Mouse (Mus musculus) midbrain, embryonic 15.5 days (tissue): Measurements from ENCODE around the gene Zfp668. TPM values are rescaled to one million over a fixed set of nuclear protein-coding genes. Genes with fewer than 3 reads are reported as not detected.
A peak's percentile ranks its signal among the peaks of the same experiment; 100 is the strongest.

ENCODE experiments used
- ATAC-seq: fragments of 200-750 bp; cut with Nextera tagmentation; replicated peaks from 2 replicates; pipeline ENCODE4 v1.8.0; 2017; ENCODE audit warnings: moderate TSS enrichment
- H3K27ac ChIP-seq: fragments of 300-500 bp; sonication (generic); 2 replicates; pipeline ENCODE4 v1.5.1; 2015; ENCODE audit warnings: mild to moderate bottlenecking, inconsistent platforms
- H3K27me3 ChIP-seq: fragments of 300-500 bp; sonication (generic); replicated peaks from 2 replicates; pipeline ENCODE4 v1.6.1; 2015; ENCODE audit warnings: inconsistent platforms
- H3K36me3 ChIP-seq: fragments of 300-500 bp; sonication (generic); replicated peaks from 2 replicates; pipeline ENCODE4 v1.6.1; 2015; ENCODE audit warnings: inconsistent platforms
- H3K4me1 ChIP-seq: fragments of 300-500 bp; sonication (generic); 2 replicates; pipeline ENCODE4 v1.6.1; 2015; ENCODE audit warnings: inconsistent platforms
- H3K4me2 ChIP-seq: fragments of 300-500 bp; sonication (generic); 2 replicates; pipeline ENCODE4 v1.6.1; 2015; ENCODE audit warnings: inconsistent platforms, mild to moderate bottlenecking, moderate library complexity
- H3K4me3 ChIP-seq: fragments of 300-500 bp; sonication (generic); 2 replicates; pipeline ENCODE4 v1.5.1; 2015; ENCODE audit warnings: mild to moderate bottlenecking, inconsistent platforms
- H3K9ac ChIP-seq: fragments of 300-500 bp; sonication (generic); 2 replicates; pipeline ENCODE4 v1.6.1; 2015; ENCODE audit warnings: mild to moderate bottlenecking, inconsistent platforms
- H3K9me3 ChIP-seq: fragments of 300-500 bp; sonication (generic); 2 replicates; pipeline ENCODE4 v1.6.1; 2016; ENCODE audit warnings: inconsistent platforms
- WGBS: fragments of 180-500 bp; shearing (Covaris S2); methylation state at CpG from one replicate; pipeline ENCODE4 v1.1.7; 2015; ENCODE audit warnings: mixed read lengths; 5-methylcytosine and 5-hydroxymethylcytosine counted together
- polyA plus RNA-seq: library from polyadenylated mRNA; unstranded; fragments of >200 nt; fragmentation: Nextera tagmentation; extraction: Ambion mirVana; gene quantifications from 2 replicates; pipeline ENCODE4 v1.2.1, GENCODE M21; 2015

The Zfp668 gene
- polyA plus RNA-seq, 1 experiment from 2014 or later = 48.1 TPM

DNA sequence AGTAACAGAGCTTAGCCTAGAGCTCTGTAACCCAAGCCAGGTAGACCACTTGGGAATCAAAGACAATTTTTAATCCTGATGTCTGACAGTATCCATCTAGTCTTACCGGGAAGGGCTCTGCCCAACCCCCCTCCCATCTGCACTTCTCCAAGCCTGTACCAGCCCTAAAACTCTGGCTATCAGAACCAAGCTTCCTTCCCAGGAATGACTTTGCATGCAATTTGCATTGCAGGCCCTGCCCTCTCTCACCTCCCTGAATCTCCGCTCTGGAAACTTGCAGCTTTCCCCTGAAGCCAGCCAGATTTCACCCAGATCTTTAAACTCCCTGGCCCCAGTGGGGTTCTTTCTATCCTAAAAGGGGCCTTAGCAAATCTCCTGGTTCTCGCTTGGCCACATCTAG, 11.2 kb upstream of the Zfp668 start:
- no peak overlapping the region for H3K9ac ChIP-seq
- peaks cover 55% of the 10 kb centered on the region for H3K36me3 ChIP-seq
- H3K4me1 ChIP-seq = peaks cover 21% of the 10 kb centered on the region
- H3K27me3 ChIP-seq = no peaks in the 10 kb centered on the region
- H3K4me2 ChIP-seq = no peak overlapping the region
- no peaks in the 10 kb centered on the region for H3K9me3 ChIP-seq
- no peak for ATAC-seq
- no peak overlapping the region for H3K4me3 ChIP-seq
- 84% methylated on average over 3 of the region's 3 CpGs for WGBS
- no peak overlapping the region for H3K27ac ChIP-seq

DNA sequence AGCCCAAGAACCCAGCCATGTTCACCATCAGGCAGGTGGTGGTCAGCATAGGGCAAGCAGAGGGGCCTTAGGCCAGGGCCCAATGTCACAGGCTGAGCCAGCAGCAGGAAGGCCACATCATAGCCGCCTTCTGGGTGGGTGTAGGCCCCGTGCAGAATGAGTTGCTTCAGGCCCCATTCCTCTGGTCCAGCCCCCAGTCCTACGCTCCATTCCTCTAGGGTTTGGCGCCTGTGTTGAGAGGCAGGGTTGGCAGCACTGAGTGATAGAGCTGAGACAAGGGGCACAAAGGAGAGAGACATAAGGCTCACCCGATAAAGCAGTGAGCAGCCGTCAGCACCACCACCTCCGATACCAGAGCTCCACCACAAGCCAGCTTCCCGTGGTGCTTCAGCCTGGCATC, 10.6 kb upstream of the Zfp668 start:
- peaks cover 59% of the 10 kb centered on the region for H3K36me3 ChIP-seq

GRCm38 (mm10) chr7:127886551-127886950, 9.9 kb upstream of the Zfp668 start:
- Histone ChIP-seq H3K9ac (no peak overlapping the region; the same call in 1 of the 2 replicates), H3K9me3 (no peaks in the 10 kb centered on the region), H3K27ac (no peak overlapping the region), H3K4me1 (peaks cover 25% of the 10 kb centered on the region), H3K27me3 (no peaks in the 10 kb centered on the region), H3K4me2 (no peak overlapping the region), H3K36me3 (peaks cover 60% of the 10 kb centered on the region), H3K4me3 (no peak overlapping the region)
- WGBS = 93% methylated on average over 6 of the region's 6 CpGs
- no peak for ATAC-seq

More for the DNA sequence above, 10.6 kb upstream of the Zfp668 start:
- no peaks in the 10 kb centered on the region for H3K9me3 ChIP-seq
- H3K9ac ChIP-seq = no peak overlapping the region
- H3K4me3 ChIP-seq = no peak overlapping the region
- H3K27me3 ChIP-seq = no peaks in the 10 kb centered on the region
- no peak overlapping the region for H3K27ac ChIP-seq
- 90% methylated on average over 8 of the region's 8 CpGs for WGBS
- peaks cover 25% of the 10 kb centered on the region for H3K4me1 ChIP-seq
- no peak overlapping the region for H3K4me2 ChIP-seq
- ATAC-seq = no peak

DNA sequence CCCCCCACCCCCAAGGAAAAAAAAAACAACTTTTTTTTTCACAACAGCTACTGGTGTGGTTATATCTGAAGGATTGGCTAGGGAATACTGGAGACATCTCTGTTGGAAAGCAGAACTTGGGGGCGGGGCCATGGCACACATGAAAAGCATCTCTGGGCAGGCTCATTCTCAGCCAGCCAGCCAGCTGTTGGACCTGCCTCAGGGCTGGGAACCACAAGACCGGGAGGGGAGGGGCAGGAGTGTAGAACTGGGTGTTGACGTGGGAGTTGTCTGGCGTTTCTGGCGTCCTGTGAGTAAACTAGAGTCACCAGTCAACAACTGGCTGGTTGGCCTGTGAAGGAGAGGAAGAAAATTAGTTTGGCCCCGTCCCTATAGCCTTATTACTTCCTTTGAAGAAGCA, 9.3 kb upstream of the Zfp668 start:
- H3K4me1 ChIP-seq = peaks cover 25% of the 10 kb centered on the region
- H3K9me3 ChIP-seq = no peaks in the 10 kb centered on the region
- ATAC-seq = no peak
- no peak overlapping the region for H3K4me2 ChIP-seq
- H3K27ac ChIP-seq = no peak overlapping the region
- WGBS = 74% methylated on average over 6 of the region's 6 CpGs
- H3K4me3 ChIP-seq = no peak overlapping the region
- H3K27me3 ChIP-seq = no peaks in the 10 kb centered on the region
- no peak overlapping the region for H3K9ac ChIP-seq
- H3K36me3 ChIP-seq = peaks cover 66% of the 10 kb centered on the region

- H3K4me1 ChIP-seq = peaks cover 37% of the 10 kb centered on the region
- H3K4me2 ChIP-seq = no peak overlapping the region
- H3K9ac ChIP-seq = no peak overlapping the region
- WGBS = 88% methylated on average over 12 of the region's 12 CpGs
- H3K27ac ChIP-seq = no peak overlapping the region
- H3K9me3 ChIP-seq = no peaks in the 10 kb centered on the region
- H3K4me3 ChIP-seq = no peak overlapping the region
- no peak for ATAC-seq
- no peaks in the 10 kb centered on the region for H3K27me3 ChIP-seq
- H3K36me3 ChIP-seq = peaks cover 53% of the 10 kb centered on the region
Measured at GRCm38 (mm10) chr7:127880431-127880830, 3.8 kb upstream of the Zfp668 start.

- peaks cover 32% of the 10 kb centered on the region for H3K4me1 ChIP-seq
- H3K36me3 ChIP-seq = peaks cover 44% of the 10 kb centered on the region
- H3K9me3 ChIP-seq = no peaks in the 10 kb centered on the region
- H3K9ac ChIP-seq = no peak overlapping the region
- H3K4me2 ChIP-seq = no peak overlapping the region
- H3K27me3 ChIP-seq = no peaks in the 10 kb centered on the region
- no peak overlapping the region for H3K4me3 ChIP-seq
- 95% methylated on average over 9 of the region's 9 CpGs for WGBS
- no peak overlapping the region for H3K27ac ChIP-seq
- ATAC-seq = no peak
Measured at GRCm38 (mm10) chr7:127879301-127879700, 2.7 kb upstream of the Zfp668 start.

GRCm38 (mm10) chr7:127876041-127876466, 574 bp downstream of the Zfp668 start, which contains the start of gene Zfp646:
Gene Zfp646, plus strand, starts transcription at chr7:127876221.
- under 1% methylated on average over 41 of the region's 41 CpGs for WGBS
- Histone ChIP-seq H3K9ac (peak within 1 kb of the TSS; percentile 84), H3K27ac (peak within 1 kb of the TSS; percentile 99), H3K4me3 (peak within 1 kb of the TSS; percentile 81), H3K36me3 (peaks cover 22% of the 10 kb centered on the region), H3K4me2 (peak within 1 kb of the TSS; percentile 83), H3K4me1 (peaks cover 39% of the 10 kb centered on the region), H3K27me3 (no peaks in the 10 kb centered on the region), H3K9me3 (no peaks in the 10 kb centered on the region)
- ATAC-seq = peak; percentile 93

DNA sequence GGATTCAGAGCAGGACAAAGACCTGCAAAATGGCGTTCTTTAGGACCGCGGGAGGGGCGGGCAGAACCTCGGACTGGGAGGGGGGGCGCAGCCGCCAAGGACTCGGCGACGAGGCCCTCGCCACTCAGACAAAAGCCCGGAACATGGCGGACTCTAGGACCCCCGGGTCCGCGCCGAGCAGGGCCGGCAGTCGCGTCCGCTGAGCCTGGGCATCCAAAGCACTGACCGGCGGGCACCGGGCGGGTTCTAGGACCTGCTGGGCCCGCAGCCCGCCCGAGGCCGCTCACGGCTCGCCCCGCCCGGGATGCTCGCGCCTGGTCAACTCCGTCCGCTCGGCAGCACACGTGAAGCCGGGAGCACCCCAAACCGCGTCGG, 1.0 kb downstream of the Zfp668 start:
- Histone ChIP-seq H3K27ac (peak overlapping the region; percentile 99), H3K9ac (peak overlapping the region; percentile 84), H3K9me3 (no peaks in the 10 kb centered on the region), H3K4me3 (peak overlapping the region; percentile 81), H3K27me3 (no peaks in the 10 kb centered on the region), H3K4me2 (peak overlapping the region; percentile 83), H3K4me1 (peaks cover 39% of the 10 kb centered on the region), H3K36me3 (peaks cover 19% of the 10 kb centered on the region)
- 0% methylated on average over 42 of the region's 43 CpGs for WGBS
- ATAC-seq = peak; percentile 96

DNA sequence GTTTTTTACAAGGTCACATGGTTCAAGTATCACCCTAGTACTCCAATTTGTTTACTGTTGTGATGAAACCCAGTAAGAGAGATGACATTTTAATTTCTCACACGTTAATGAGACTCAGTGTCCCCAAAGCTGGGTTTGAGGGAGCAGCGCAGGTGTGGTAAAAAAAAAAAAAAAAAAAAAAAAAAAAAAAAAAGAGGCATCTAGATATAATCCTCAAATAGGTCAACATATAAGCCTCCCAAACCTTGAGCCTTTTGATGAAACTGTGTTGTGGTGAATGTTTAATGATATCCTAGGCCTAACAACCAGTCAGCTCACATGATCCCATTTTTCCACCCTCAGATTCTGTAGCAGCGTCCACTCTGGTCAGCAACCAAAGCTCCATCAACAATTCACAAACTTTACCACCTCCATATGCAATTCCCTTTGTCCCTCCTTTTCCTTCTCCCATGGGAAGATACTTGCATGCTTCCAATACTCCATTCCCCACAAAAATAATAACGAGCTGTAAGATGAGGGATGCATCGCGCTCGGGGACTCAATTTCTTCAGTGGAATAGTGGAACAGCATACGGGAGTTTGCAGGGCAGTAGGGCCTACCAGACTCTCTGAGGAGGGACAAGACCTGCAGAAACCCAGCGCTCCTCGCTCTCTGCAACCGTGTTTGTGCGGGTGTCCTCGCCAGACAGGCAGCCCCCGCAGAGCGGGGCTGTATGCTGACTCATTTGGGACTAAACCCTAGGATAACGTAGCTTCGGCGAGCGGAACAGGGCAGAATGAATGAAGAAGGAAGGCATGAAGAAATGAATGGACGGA, 1.6 kb downstream of the Zfp668 start:
- WGBS = 3% methylated on average over 20 of the region's 20 CpGs

DNA sequence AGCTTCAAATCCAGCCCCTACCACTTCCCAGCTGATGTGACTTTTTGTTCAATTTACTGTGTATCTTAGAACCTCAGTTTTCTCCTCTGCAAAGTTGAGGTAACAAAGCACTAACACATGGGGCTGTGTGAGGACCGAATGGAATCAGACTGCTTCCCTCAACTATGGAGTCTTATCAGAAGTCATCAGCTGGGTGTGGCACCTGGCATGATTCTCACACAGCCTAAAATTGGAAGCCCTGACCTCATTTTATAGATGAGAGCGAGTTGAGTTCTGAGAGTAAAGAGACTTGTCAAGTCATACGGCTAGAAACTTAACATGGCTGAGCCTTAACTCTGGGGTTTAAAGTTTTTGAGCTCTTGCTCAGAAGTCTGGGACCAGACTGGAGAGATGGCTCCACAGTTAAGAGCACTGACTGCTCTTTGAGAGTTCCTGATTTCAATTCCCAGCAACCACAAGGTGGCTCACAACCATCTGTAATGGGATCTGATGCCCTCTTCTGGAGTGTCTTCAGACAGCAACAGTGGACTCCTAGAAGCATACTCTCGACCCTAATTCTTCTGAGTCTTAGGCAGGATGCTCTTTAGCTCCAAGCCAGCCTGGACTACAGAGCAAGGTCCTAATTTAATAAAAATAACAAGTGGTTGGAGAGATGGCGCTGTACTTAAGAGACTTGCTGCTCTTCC, 6.3 kb downstream of the Zfp668 start:
- Histone ChIP-seq H3K27ac (no peak overlapping the region), H3K4me1 (peaks cover 39% of the 10 kb centered on the region), H3K27me3 (no peaks in the 10 kb centered on the region), H3K9me3 (no peaks in the 10 kb centered on the region), H3K4me3 (no peak overlapping the region), H3K36me3 (peaks cover 31% of the 10 kb centered on the region), H3K4me2 (no peak overlapping the region), H3K9ac (no peak overlapping the region)
- no peak for ATAC-seq
- WGBS = 87% methylated on average over 5 of the region's 5 CpGs

More for the DNA sequence above, 1.6 kb downstream of the Zfp668 start:
- Histone ChIP-seq H3K9ac (peak overlapping the region; percentile 84), H3K36me3 (peaks cover 19% of the 10 kb centered on the region), H3K4me1 (peaks cover 39% of the 10 kb centered on the region), H3K9me3 (no peaks in the 10 kb centered on the region), H3K27ac (peak overlapping the region; percentile 99), H3K4me3 (peak overlapping the region; percentile 81), H3K27me3 (no peaks in the 10 kb centered on the region), H3K4me2 (peak overlapping the region; percentile 83)
- peak; percentile 49; the same call in 1 of the 2 replicates for ATAC-seq

- 50% methylated on average over 3 of the region's 3 CpGs for WGBS
- Histone ChIP-seq H3K4me2 (no peak overlapping the region), H3K27ac (no peak overlapping the region), H3K36me3 (peaks cover 38% of the 10 kb centered on the region), H3K27me3 (no peaks in the 10 kb centered on the region), H3K9ac (no peak overlapping the region), H3K4me1 (peaks cover 35% of the 10 kb centered on the region), H3K4me3 (no peak overlapping the region), H3K9me3 (no peaks in the 10 kb centered on the region)
- ATAC-seq = no peak
Measured at GRCm38 (mm10) chr7:127869149-127869810, 7.3 kb downstream of the Zfp668 start.

DNA sequence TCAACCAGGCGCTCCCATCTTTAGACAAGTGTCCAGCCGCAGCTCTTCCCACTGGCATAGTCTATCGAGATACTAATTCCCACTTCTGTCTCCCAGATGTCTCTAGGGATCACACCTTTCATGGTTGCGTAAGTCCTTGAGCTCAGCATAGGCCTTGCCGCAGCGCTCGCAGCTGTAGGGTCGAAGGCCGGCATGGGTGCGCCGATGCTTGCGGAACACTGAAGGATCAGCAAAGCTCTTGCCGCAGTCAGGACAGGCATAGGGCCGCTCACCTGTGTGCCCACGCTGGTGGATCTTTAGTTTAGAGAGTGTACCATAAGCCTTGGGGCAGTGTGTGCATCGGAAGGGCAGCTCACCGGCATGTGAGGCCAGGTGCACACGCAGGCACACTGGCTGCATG, 9.0 kb downstream of the Zfp668 start:
- peaks cover 20% of the 10 kb centered on the region; the same call in 1 of the 2 replicates for H3K4me1 ChIP-seq
- no peak overlapping the region for H3K27ac ChIP-seq
- 98% methylated on average over 18 of the region's 18 CpGs for WGBS
- no peak overlapping the region for H3K4me2 ChIP-seq
- peaks cover 38% of the 10 kb centered on the region for H3K36me3 ChIP-seq
- ATAC-seq = no peak
- H3K27me3 ChIP-seq = no peaks in the 10 kb centered on the region
- no peak overlapping the region for H3K9ac ChIP-seq
- no peak overlapping the region for H3K4me3 ChIP-seq
- H3K9me3 ChIP-seq = no peaks in the 10 kb centered on the region
